Mouse (Mus musculus): ENCODE measurements at regions not wholly inside any gene's neighbourhood (a gene's known extent, or its start where the extent isn't known, plus 50 kb on each side); places are given as distances from the start of the nearest gene placed in this dataset.

- Histone ChIP-seq H3K4me3 (replicated peaks) (no peak overlapping the region), H3K27ac (replicated peaks) (no peak overlapping the region), H3K9me3 (replicated peaks) (no peaks in the 10 kb centered on the region), H3K27me3 (replicated peaks) (no peaks in the 10 kb centered on the region), H3K36me3 (no peaks in the 10 kb centered on the region), H3K4me1 (no peaks in the 10 kb centered on the region), H3K4me2 (no peak overlapping the region), H3K9ac (replicated peaks) (no peak overlapping the region)
- WGBS = 69% methylated on average over 2 of the region's 2 CpGs
- ATAC-seq (ENCODE audit: low FRiP score) = no peak
Measured at GRCm38 (mm10) chr3:113960080-113960479, 70.3 kb upstream of the Col11a1 start.
